9 mouse cellular contexts compared by ENCODE assay signal in the genomic region with DNA sequence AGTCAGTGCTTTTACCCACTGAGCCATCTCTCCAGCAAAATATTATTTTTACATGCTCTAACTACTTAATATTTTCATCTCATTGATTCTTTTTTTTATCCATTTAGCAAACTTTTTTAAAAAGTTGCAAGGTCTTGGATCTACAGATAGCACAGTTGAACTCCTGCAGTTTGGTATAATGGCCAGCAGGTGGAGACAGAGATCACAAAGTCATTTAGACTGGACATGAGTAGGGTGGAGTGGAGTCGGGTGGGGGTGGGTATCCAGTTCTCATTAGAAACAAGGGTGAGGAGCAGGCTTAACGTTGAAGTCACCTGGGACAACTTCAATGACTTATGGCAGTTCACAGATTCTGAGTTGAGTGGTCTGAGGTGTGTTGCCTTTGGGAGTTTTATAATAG. TPM values are rescaled to one million over a fixed set of nuclear protein-coding genes. Genes with fewer than 3 reads are reported as not detected.
DNase-seq lines count a peak whose midpoint lies in the region; ATAC-seq lines count a peak whose summit lies in the region.
"Had no signal": no experiment of that assay in that cellular context is flagged by ENCODE, and none has a peak within 500 bp of the region (broad histone marks: within the 10 kb centered on the region; RNA-seq: fewer than 3 reads in every experiment).

No protein-coding gene starts in this region.

- WGBS in forebrain, embryonic 13.5 days, result 8% methylated on average over 2 of the region's 2 CpGs
- WGBS in limb, embryonic 11.5 days, result 12% methylated on average over 2 of the region's 2 CpGs
- 7% methylated on average over 2 of the region's 2 CpGs for WGBS in neural tube, embryonic 13.5 days

- H3K36me3 ChIP-seq in forebrain, embryonic 13.5 days (ENCODE audit: poor library complexity, severe bottlenecking), result peaks cover 36% of the 10 kb centered on the region
- H3K36me3 ChIP-seq in limb, embryonic 11.5 days (ENCODE audit: control insufficient read depth, insufficient read depth, low read length), result peaks cover 11% of the 10 kb centered on the region
- H3K36me3 ChIP-seq in neural tube, embryonic 13.5 days, result peaks cover 45% of the 10 kb centered on the region

- H3K4me1 ChIP-seq in forebrain, embryonic 13.5 days, result no peaks in the 10 kb centered on the region
- no peaks in the 10 kb centered on the region for H3K4me1 ChIP-seq in limb, embryonic 11.5 days (ENCODE audit: control insufficient read depth, insufficient read depth, low read length)
- no peaks in the 10 kb centered on the region for H3K4me1 ChIP-seq in neural tube, embryonic 13.5 days (replicated peaks)
- H3K4me1 ChIP-seq: limb, embryonic 15.5 days had no signal

- DNase-seq in CD4-positive, CD25-positive, alpha-beta regulatory T cell, adult 2 months (ENCODE audit: low read depth, low spot score), result peak; percentile 81
- peak; percentile 87 for DNase-seq in 416B (ENCODE audit: low read depth)
- DNase-seq in brain, adult 2 months (ENCODE audit: low read depth, low spot score), result peak; percentile 75
- DNase-seq in kidney, adult 18-20 months, result peak; percentile 71
- DNase-seq in limb, embryonic 11.5 days (ENCODE audit: low spot score), result peak; percentile 69

- no peak overlapping the region for H3K9ac ChIP-seq in forebrain, embryonic 13.5 days
- no peak overlapping the region for H3K9ac ChIP-seq in limb, embryonic 11.5 days (ENCODE audit: low read length)
- H3K9ac ChIP-seq in neural tube, embryonic 13.5 days, result no peak overlapping the region
- H3K9ac ChIP-seq: limb, embryonic 15.5 days had no signal

- no peak for ATAC-seq in CD4-positive, CD25-positive, alpha-beta regulatory T cell, adult 4 months
- peak; percentile 41; the same call in 1 of the 2 replicates for ATAC-seq in forebrain, embryonic 13.5 days
- ATAC-seq in limb, embryonic 11.5 days (ENCODE audit: insufficient number of reproducible peaks, low FRiP score, low TSS enrichment, low read depth), result no peak
- ATAC-seq in neural tube, embryonic 13.5 days (ENCODE audit: low read depth), result peak; percentile 67; the same call in 1 of the 2 replicates

- no peak overlapping the region for H3K27ac ChIP-seq in forebrain, embryonic 13.5 days
- H3K27ac ChIP-seq in limb, embryonic 11.5 days (replicated peaks; ENCODE audit: low read depth, low read length), result no peak overlapping the region
- no peak overlapping the region for H3K27ac ChIP-seq in neural tube, embryonic 13.5 days (replicated peaks)
- H3K27ac ChIP-seq: limb, embryonic 15.5 days had no signal

- no peaks in the 10 kb centered on the region for H3K9me3 ChIP-seq in forebrain, embryonic 13.5 days (replicated peaks)
- no peaks in the 10 kb centered on the region for H3K9me3 ChIP-seq in limb, embryonic 11.5 days (ENCODE audit: control insufficient read depth, low read length)
- H3K9me3 ChIP-seq in neural tube, embryonic 13.5 days, result no peaks in the 10 kb centered on the region
- H3K9me3 ChIP-seq: limb, embryonic 15.5 days had no signal

- H3K27me3 ChIP-seq in forebrain, embryonic 13.5 days, result no peaks in the 10 kb centered on the region
- no peaks in the 10 kb centered on the region for H3K27me3 ChIP-seq in limb, embryonic 11.5 days (ENCODE audit: control insufficient read depth, insufficient read depth, low read length)
- H3K27me3 ChIP-seq in neural tube, embryonic 13.5 days, result no peaks in the 10 kb centered on the region
- H3K27me3 ChIP-seq: limb, embryonic 15.5 days had no signal

- no peak overlapping the region for H3K4me2 ChIP-seq in forebrain, embryonic 13.5 days
- no peak overlapping the region for H3K4me2 ChIP-seq in limb, embryonic 11.5 days (ENCODE audit: low read depth, severe bottlenecking)
- H3K4me2 ChIP-seq in neural tube, embryonic 13.5 days, result no peak overlapping the region
- H3K4me2 ChIP-seq: limb, embryonic 15.5 days had no signal

- no peak overlapping the region for H3K4me3 ChIP-seq in forebrain, embryonic 13.5 days
- H3K4me3 ChIP-seq in limb, embryonic 11.5 days (ENCODE audit: low read depth, low read length), result no peak overlapping the region
- H3K4me3 ChIP-seq in neural tube, embryonic 13.5 days, result no peak overlapping the region
- H3K4me3 ChIP-seq: limb, embryonic 15.5 days had no signal

RNA-seq across cellular contexts. Expression of gene Heatr6, which starts 31.9 kb away (rescaled TPM):
- 10 to 100 TPM; 34.2 to 44.9 TPM for polyA plus RNA-seq in CD4-positive, CD25-positive, alpha-beta regulatory T cell, adult 4 months (2017; shearing (Covaris generic))
- polyA plus RNA-seq in forebrain, embryonic 13.5 days (2015; fragmentation: Nextera tagmentation; extraction: Ambion mirVana), result 39.1 and 40.6 TPM in 2 replicates
- polyA plus RNA-seq in limb, embryonic 11.5 days (2014; fragmentation: Nextera tagmentation; extraction: Ambion mirVana), result 26.9 and 30.5 TPM in 2 replicates
- polyA plus RNA-seq in neural tube, embryonic 13.5 days (2015; fragmentation: Nextera tagmentation; extraction: Ambion mirVana), result 32.7 and 35.5 TPM in 2 replicates

RNA-seq across cellular contexts. Expression of gene Wfdc21, which starts 38.6 kb away (rescaled TPM):
- not detected for polyA plus RNA-seq in CD4-positive, CD25-positive, alpha-beta regulatory T cell, adult 4 months (2017; shearing (Covaris generic))
- polyA plus RNA-seq in forebrain, embryonic 13.5 days (2015; fragmentation: Nextera tagmentation; extraction: Ambion mirVana), result not detected in 2 replicates
- polyA plus RNA-seq in limb, embryonic 11.5 days (2014; fragmentation: Nextera tagmentation; extraction: Ambion mirVana), result not detected in 2 replicates
- not detected in 2 replicates for polyA plus RNA-seq in neural tube, embryonic 13.5 days (2015; fragmentation: Nextera tagmentation; extraction: Ambion mirVana)

Comparison
In these comparisons a context has a peak if more than half of its experiments do, and no peak if none do; other contexts are left out.
1. ATAC-seq: peak in forebrain, embryonic 13.5 days (single experiment) and neural tube, embryonic 13.5 days (single experiment); none in CD4-positive, CD25-positive, alpha-beta regulatory T cell, adult 4 months (single experiment) and limb, embryonic 11.5 days (single experiment).
2. Peak in every context shown above with its lines, with median percentiles within 50 percentile points of each other: DNase-seq.